Mouse (Mus musculus) ES-CJ7 (cell line): ENCODE measurements around the gene Marveld1.

ENCODE experiments used
- DNase-seq: peaks from one replicate; pipeline ENCODE4 v3.0.0; 2011; ENCODE audit warnings: low read depth, low spot score

Marveld1 gene

GRCm38 (mm10) chr19:42170025-42170969 lies 23.1 kb downstream of the Marveld1 start:
- peak; percentile 95 for DNase-seq

- DNase-seq = no peak
These were observed 29.6 kb downstream of the Marveld1 start for GRCm38 (mm10) chr19:42176841-42177240.

DNA sequence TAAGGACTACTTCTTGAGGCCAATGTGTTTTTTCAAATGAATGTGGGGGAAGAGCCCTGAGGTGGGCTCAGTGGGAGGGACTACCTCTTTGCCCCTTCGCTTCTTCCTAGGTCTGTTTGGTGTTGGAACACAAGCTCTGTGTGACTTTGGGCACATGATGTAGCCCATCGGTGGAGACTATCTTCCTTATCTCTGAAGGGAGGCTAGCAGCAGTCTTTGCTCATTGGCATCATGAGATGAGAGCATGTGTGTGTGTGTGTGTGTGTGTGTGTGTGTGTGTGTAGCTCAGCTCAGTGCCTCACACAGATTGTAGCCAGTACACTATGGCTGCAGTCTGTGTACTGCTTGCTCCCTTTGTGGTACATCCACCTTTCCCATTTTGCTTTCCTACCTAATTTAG lies 30.3 kb downstream of the Marveld1 start:
- DNase-seq = no peak

DNA sequence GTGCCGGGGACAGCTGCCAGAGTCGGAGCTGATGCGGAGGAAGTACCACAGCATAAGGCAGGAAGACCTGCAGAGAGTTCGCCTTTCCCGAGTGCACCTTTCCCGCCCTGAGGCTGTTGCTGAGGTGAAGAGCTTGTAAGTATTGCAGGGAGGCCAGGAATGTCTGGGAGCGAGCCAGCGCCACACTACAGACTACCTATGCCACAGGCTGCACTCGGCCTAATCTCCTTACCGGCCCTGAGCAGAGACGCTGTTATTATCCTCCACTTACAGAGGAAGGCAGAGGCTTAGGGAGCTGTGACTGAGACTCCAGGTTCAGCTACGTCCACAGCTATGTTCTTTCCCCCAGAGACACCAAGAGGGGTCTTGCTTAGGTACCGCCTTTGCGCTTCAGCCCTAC lies 32.2 kb downstream of the Marveld1 start:
- DNase-seq = no peak

- DNase-seq = peak; percentile 46
These were observed 35.5 kb downstream of the Marveld1 start for GRCm38 (mm10) chr19:42182673-42183072.

DNA sequence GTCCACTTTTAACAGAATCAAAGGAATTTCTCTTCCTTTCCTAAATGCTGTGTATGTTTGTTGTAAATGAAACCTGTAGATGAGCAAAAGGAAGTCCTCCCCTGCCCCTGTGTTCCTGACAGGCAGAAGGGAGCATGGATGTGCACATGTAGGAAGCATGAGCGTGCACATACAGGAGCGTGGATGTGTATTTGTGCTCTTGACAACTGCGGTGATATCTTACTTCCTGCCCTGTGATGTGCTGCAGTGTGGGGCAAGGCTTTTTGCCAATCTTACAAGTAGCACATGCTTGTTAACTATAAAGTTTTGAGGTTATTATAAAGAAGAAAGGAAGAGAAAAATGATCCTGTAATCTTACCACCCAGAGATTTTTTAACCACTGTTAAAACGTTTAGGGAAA lies 42.5 kb downstream of the Marveld1 start:
- no peak for DNase-seq

GRCm38 (mm10) chr19:42190494-42190893 lies 43.3 kb downstream of the Marveld1 start:
- DNase-seq = peak; percentile 80

GRCm38 (mm10) chr19:42193311-42193710 lies 46.1 kb downstream of the Marveld1 start:
- DNase-seq = no peak

DNA sequence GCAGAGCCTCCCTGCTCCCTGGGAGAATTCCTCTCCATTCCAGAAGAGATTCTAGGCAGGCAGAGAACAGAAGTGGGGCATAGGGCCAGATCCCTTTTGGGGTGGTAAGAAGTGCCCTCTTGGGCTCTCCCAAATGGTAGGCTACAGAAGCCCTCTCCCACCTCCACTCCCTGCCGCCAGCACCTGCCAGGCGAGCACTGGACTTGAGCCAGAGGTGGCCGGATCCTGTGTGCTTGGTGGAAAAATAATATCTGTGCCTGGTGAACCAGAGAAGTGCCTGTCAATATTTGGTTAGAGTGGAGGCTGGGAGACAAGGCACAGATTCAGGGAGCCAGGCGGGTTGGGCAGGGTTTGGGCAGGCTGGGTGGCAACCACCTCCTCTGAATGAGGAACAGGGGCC lies 49.2 kb downstream of the Marveld1 start:
- DNase-seq = no peak

DNA sequence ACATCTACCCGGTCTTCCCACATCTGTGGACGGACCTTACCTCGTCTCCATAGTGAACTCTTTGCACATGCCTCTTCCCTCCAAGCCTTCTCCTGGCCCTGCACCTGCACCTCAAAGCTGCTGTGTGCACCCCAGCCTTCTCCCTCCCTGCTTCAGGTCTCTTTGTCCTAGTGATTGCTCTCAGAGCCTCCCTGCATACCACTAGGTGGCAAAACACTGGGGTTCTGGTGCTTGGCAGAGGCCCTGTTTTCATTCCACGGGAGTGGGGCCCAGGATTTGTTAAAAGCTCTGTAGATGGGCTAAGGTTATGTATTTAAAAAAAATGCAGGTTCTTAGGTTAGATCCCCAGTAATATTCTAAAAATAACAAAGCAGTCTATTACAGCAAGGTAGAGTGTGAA lies 49.9 kb downstream of the Marveld1 start:
- DNase-seq = no peak

DNA sequence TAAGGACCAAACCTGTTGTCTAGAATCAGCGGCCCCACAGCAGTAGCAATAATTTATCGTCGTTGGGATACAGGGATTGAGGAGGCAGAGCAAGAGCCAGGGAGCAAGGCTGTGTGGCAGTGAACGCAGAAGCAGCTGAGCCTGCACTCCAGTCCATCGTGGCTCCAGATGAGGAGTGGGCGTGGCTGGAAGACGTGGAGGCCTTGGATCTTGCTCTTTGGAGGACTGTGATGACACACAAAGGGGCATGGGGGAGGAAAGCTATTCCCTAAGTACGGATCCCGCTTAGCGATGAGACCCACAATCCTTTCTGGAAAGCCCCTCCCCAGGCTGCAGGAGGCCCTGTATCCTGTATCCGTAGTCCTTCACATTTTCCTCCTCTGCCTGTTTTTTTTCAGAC lies 50.8 kb downstream of the Marveld1 start:
- peak; percentile 39 for DNase-seq
